Mouse (Mus musculus) testis, adult 2 months (tissue): ENCODE measurements around the gene Pamr1. TPM values are rescaled to one million over a fixed set of nuclear protein-coding genes. Genes with fewer than 3 reads are reported as not detected.

Source experiments
- H3K27ac ChIP-seq: fragments of 200-500 bp; 2 replicates; pipeline ENCODE4 v1.5.1; 2012; ENCODE audit warnings: low read depth, low read length; ENCODE audit not compliant: control insufficient read depth, insufficient read depth
- H3K27me3 ChIP-seq: fragments of 200-500 bp; 2 replicates; pipeline ENCODE4 v1.6.1; 2012; ENCODE audit warnings: mild to moderate bottlenecking, low read length, moderate library complexity; ENCODE audit not compliant: control insufficient read depth, insufficient read depth
- H3K36me3 ChIP-seq: fragments of 200-500 bp; 2 replicates; pipeline ENCODE4 v1.6.1; 2012; ENCODE audit warnings: mild to moderate bottlenecking, low read length; ENCODE audit not compliant: control insufficient read depth, insufficient read depth
- H3K4me1 ChIP-seq: fragments of 200-500 bp; 2 replicates; pipeline ENCODE4 v1.6.1; 2012; ENCODE audit warnings: low read length; ENCODE audit not compliant: control insufficient read depth, insufficient read depth
- H3K4me3 ChIP-seq: fragments of 200-500 bp; 2 replicates; pipeline ENCODE4 v1.5.1; 2012; ENCODE audit warnings: low read depth, mild to moderate bottlenecking, low read length, moderate library complexity, mixed read lengths; ENCODE audit not compliant: control insufficient read depth
- CTCF ChIP-seq: fragments of 200-500 bp; IDR thresholded peaks from 2 replicates; pipeline ENCODE4 v1.5.1; 2012; ENCODE audit warnings: low read depth, mild to moderate bottlenecking, inconsistent platforms, low read length, moderate library complexity; ENCODE audit not compliant: control insufficient read depth, insufficient read depth, insufficient replicate concordance
- POLR2A ChIP-seq: fragments of 200-500 bp; IDR thresholded peaks from 2 replicates; pipeline ENCODE4 v1.6.1; 2012; ENCODE audit warnings: low read depth, mild to moderate bottlenecking, inconsistent platforms, low read length, moderate library complexity; ENCODE audit not compliant: control insufficient read depth
- polyA plus RNA-seq: library from polyadenylated mRNA; depleted of rRNA; stranded (reverse); fragments of >200 nt; gene quantifications from 2 replicates; pipeline ENCODE4 v1.2.3, GENCODE M21; 2012

The Pamr1 gene
- polyA plus RNA-seq, 1 experiment, result 2.8 TPM

- Histone ChIP-seq H3K27me3 (no peaks in the 10 kb centered on the region), H3K36me3 (no peaks in the 10 kb centered on the region), H3K27ac (no peak overlapping the region), H3K4me3 (no peak overlapping the region), H3K4me1 (peaks cover 7% of the 10 kb centered on the region)
- no peak for TF ChIP-seq CTCF
- no peak for TF ChIP-seq POLR2A
Measured at GRCm38 (mm10) chr2:102655966-102656725, 106.3 kb downstream of the Pamr1 start.

- no peaks in the 10 kb centered on the region for H3K27me3 ChIP-seq
- no peaks in the 10 kb centered on the region for H3K36me3 ChIP-seq
- H3K27ac ChIP-seq, result no peak overlapping the region
- H3K4me3 ChIP-seq, result no peak overlapping the region
- TF ChIP-seq CTCF (no peak), POLR2A (no peak)
- H3K4me1 ChIP-seq, result peaks cover 7% of the 10 kb centered on the region
Measured at GRCm38 (mm10) chr2:102657726-102658125, 107.9 kb downstream of the Pamr1 start.

GRCm38 (mm10) chr2:102658163-102658660, 108.4 kb downstream of the Pamr1 start, which contains the start of gene Slc1a2:
TSS of gene Slc1a2 (plus strand) at chr2:102658659.
- Histone ChIP-seq H3K27me3 (no peaks in the 10 kb centered on the region), H3K36me3 (no peaks in the 10 kb centered on the region), H3K4me1 (peaks cover 7% of the 10 kb centered on the region), H3K4me3 (peak within 1 kb of the TSS; percentile 85), H3K27ac (no peak within 1 kb of the TSS)
- no peak for TF ChIP-seq CTCF
- no peak for TF ChIP-seq POLR2A

- no peaks in the 10 kb centered on the region for H3K36me3 ChIP-seq
- H3K4me3 ChIP-seq, result peak overlapping the region; percentile 85
- peaks cover 7% of the 10 kb centered on the region for H3K4me1 ChIP-seq
- H3K27ac ChIP-seq, result no peak overlapping the region
- no peaks in the 10 kb centered on the region for H3K27me3 ChIP-seq
- TF ChIP-seq CTCF (no peak), POLR2A (no peak)
Measured at GRCm38 (mm10) chr2:102658661-102659520, 109.1 kb downstream of the Pamr1 start.

GRCm38 (mm10) chr2:102659521-102659830, 109.7 kb downstream of the Pamr1 start:
- Histone ChIP-seq H3K36me3 (no peaks in the 10 kb centered on the region), H3K4me1 (peaks cover 7% of the 10 kb centered on the region), H3K4me3 (peak overlapping the region; percentile 85), H3K27ac (no peak overlapping the region), H3K27me3 (no peaks in the 10 kb centered on the region)
- no peak for TF ChIP-seq CTCF
- no peak for TF ChIP-seq POLR2A

- H3K36me3 ChIP-seq, result no peaks in the 10 kb centered on the region
- no peak overlapping the region for H3K27ac ChIP-seq
- no peak for TF ChIP-seq CTCF
- TF ChIP-seq POLR2A, result no peak
- H3K4me1 ChIP-seq, result peaks cover 7% of the 10 kb centered on the region
- H3K4me3 ChIP-seq, result no peak overlapping the region
- H3K27me3 ChIP-seq, result no peaks in the 10 kb centered on the region
Measured at GRCm38 (mm10) chr2:102661052-102661451, 111.2 kb downstream of the Pamr1 start.

- Histone ChIP-seq H3K4me3 (no peak overlapping the region), H3K27me3 (no peaks in the 10 kb centered on the region), H3K27ac (no peak overlapping the region), H3K36me3 (no peaks in the 10 kb centered on the region), H3K4me1 (peaks cover 7% of the 10 kb centered on the region)
- TF ChIP-seq POLR2A (no peak), CTCF (no peak)
Measured at GRCm38 (mm10) chr2:102662911-102663310, 113.1 kb downstream of the Pamr1 start.
